Mouse (Mus musculus): ENCODE results near the gene Eaf1.

Gene Eaf1

DNA sequence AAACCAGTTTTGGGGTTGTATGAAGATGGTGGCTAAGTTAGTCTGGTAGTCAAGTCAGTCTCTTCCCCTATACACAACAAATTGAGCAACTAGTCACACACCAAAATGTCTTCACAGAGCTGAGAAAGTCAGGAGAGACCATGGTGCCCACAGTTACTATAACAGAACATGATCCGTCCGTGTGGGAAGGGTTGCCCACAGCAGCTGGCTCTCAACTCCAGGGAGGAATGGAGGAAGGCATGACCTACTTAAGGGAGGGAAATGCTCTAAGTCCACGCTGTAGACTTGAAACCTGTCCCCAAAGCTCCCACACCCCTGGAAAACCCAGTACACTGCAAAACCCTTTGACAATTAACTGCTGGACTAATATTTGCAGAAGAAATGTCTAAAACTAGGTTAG, 16.1 kb downstream of the Eaf1 start:
- no peak for DNase-seq

DNA sequence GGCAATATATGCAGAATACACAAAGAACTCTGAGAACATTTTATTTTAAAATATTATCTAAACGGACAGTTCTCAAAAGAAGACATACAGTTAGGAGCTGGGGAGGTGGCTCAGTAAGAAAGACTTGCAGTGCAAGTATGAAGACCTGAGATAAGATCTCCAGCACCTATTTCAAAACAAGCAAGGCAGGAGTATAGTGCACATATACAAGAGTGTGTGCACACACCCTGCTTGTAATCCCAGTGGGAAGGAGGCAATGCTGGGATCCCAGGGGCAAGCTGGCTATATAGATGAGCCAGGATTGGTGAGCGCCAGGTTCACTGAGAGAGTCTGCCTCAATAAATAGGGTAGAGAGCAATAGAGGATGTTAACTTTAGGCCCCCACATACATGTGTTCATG, 21.7 kb downstream of the Eaf1 start:
- no peak for DNase-seq

GRCm38 (mm10) chr14:31519165-31519564, 25.0 kb downstream of the Eaf1 start:
- DNase-seq: no peak

DNA sequence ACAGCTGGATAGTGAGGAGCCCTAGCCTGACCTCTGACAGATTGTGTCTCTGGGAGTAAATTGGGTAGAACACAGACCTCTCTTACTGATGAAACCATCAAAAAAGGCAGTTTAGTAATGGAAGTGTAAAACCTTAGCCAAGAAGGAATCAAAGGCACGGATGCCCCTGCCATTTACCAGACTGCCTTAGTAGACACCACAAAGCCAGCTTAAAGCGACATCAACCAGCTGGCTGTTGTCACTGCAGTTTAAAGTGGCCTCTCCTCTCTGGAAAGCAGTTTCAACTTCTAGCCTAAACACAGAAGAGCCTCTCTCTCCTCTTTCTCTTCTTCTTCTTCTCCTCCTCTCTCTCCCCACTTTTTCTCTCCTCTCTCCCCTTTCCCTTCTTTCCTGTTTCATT, 27.1 kb downstream of the Eaf1 start:
- DNase-seq: no peak

- DNase-seq: no peak
Measured at GRCm38 (mm10) chr14:31525040-31525810, 31.0 kb downstream of the Eaf1 start.

DNA sequence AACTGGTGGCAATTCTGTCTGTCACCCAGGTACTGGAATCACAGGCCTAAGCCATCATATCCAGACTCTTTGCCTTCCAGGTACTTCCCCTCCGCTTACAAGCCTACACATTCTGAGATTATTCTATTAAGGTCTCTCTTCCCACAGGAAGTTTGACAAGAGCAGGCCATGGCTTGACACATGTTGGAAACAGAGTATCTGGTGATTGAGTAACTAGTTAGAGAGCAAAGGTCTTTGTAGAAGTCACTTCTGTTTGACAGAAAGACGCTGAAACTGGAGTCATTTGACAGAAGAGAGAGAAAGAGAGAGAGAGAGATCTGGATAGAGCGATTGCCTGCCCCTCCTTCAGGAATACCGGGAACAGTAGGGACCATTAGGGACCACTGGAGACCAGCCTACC, 36.6 kb downstream of the Eaf1 start:
- DNase-seq: no peak

DNA sequence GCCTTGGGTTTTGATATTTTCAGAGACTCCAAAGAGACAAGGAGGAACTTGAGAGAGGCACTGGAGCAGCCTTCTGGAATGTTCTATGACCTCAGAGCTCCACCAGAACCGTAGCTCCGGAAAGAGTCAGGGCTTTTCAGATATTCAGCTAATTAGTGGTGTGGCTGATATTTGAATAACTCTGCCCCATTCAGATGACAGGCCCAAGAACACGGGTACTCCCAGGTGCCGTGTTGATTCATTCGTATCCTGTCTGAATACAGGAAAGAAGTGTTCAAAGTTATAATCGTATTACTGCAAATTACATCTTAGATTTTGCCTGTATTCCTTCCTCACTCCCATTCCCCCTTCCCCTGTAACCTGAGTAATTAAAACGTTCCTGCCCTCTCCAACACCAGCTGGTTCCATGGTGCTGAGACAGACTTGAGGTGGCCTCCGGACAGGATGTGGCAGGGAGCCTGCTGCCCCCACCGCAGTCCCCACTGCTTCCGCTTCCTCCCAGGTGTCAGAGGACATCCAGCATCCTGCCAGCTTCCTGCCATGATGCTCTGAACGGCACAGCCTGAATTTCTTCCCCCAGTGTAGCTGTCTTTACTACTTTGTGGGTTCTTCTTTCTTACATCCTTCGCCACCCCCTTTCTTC, 37.4 kb downstream of the Eaf1 start:
- no peak for DNase-seq

DNA sequence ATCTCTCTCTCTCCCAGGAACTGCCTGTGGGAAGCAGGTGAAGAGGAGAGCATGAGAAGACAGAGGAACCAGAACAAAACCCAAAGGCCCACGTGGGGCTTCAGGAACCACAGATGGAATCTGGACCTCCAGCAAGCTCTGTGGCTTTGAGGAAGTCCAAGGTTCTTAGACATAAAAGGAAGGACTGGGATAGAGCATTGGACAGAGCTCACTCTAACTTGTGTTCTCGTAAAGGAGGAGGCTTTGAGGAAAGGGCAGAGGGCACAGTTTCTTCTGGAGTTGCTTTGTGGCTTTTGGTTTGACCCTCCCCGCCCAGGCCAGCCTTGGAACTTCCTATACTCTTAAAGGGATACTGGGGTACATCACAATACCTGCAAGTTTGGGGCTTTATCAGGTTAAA, 38.5 kb downstream of the Eaf1 start:
- DNase-seq: no peak

DNA sequence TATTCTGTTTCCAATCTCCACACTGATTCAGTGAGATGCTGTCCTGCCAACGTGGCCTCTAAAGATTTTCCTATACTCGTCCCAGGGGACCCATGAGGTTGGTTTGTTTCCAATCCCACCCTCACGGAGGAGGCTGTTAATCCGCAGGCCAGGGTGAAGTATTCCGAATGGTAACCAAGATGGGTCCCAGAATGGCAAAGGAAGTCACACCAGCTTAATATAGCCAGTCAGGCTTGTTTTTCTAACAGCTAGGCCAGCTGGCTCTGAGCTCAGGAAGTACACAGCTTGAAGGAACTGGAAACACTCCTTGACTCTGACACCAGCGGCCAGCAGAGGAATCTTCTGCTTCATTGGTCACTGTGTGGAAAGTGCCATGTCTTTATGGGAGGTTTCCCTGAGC, 43.1 kb downstream of the Eaf1 start:
- DNase-seq: no peak

- DNase-seq: no peak
Measured at GRCm38 (mm10) chr14:31543885-31544442, 49.8 kb downstream of the Eaf1 start.

DNA sequence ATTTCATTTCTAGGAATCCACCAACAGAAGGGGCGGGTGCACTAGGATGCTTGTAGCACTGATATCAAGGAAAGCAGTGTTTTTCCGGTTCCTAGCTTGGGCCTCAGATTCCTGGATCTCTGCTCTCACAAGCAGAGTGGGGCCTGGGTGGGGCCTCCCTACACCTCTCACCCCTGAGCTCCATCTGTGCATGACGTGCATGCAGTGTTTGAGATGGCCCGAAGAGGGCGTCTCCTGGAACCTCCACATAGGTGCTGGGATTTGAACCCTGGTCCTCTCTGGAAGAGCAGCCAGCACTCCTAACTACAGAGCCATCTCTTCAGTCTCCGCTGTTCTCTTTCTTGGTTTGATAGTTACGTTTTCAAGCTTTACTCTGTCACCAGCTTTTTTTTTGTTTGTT, 60.8 kb downstream of the Eaf1 start:
- DNase-seq: no peak

DNA sequence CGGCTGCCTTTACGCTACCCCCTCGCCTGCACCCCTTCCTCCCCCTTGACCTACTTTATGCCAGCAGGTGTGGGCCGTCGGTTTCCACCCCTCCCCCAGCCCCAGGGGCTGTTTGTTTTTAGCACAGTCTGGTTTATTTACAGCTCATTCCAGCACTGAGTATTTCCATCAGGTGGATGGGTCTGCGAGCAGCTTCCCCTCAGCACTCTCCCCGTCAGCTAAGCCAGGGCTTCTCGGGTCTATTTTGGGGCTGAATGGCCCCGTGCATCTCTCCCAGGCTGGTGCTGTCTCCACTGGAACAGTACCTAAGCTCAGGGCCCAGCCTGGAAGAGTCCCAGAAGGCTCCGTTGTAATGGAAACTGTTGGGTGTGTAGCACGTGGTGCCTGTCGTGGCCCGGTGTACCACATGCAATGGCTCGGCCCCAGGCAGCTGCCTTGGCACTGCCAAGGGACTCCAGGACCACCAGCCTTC, 61.8 kb downstream of the Eaf1 start:
- no peak for DNase-seq

DNA sequence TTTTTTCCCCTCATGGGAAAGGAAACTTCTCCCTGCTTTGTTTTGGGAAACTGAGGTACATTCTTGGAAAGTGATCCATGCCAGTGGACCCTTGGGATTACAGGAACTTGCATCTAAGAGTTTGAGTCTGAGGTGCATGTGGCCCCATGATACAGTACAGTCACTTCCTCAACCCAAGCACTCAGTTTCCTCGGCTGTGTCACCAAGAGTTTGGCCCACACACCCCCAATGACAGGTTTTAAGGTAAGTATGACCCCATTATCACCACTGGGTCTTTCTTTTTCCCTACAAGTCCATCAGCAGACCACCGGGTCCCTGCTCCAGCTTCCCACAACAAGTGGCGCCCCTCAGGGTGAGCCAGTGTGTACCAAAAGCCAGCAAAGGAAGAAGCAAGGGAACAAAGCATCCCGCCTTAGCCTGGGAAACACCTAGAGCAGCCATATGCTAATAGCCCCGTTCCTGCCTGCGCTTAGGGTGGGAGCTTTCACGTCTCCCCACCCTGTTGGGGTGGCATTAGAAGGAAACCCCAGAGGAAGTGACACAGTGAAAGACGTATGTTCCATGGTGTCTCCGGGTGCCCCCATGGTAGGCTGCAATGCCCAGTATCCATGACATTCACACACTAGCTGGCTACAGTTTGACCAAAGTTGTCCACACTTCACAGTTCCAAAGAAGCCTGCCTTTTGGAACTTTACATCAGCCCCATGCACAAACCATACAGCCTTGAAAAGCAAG, 62.5 kb downstream of the Eaf1 start:
- DNase-seq: no peak

- no peak for DNase-seq
Measured at GRCm38 (mm10) chr14:31557273-31557672, 63.1 kb downstream of the Eaf1 start.

DNA sequence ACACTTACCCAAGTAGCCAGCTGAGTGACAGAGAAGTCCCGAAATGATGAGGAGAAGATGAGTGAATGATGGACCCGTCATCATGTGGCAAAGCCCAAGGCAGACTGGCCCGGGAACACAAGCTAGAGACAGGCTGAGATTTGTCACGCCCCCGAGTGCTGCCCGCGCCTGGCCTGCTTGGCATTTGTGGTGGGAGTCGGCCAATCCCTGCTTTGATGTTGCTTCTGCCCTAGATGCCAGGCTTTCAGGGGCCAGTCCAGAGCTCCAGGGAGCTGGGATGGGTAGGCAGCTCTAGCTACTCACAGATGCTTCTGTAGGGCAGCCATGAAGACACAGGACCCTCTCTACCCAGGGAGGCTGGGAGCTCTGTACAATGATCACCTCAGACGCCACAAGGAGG, 63.6 kb downstream of the Eaf1 start:
- DNase-seq: no peak

DNA sequence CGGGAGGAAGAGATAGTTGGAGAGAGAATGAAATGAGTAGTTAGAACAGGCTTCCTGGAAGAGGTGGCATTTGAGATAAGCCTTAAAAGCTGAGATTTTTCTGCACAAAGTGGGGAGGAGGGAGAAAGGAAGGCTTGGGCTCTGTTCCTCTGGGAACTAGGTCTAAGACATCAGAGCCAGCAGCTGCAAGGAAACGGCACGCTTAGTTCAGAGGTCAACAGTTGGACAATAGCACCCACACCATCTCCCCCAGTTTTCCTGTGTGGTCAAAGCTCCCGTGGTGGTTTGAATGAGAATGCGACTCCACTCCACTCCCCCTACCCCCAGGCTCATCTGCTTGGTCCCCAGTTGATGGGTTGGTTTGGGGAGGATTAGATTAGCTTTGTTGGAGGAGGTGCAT, 65.0 kb downstream of the Eaf1 start:
- no peak for DNase-seq
